Mouse (Mus musculus): ENCODE results near the gene Ckap5.

Gene Ckap5

DNA sequence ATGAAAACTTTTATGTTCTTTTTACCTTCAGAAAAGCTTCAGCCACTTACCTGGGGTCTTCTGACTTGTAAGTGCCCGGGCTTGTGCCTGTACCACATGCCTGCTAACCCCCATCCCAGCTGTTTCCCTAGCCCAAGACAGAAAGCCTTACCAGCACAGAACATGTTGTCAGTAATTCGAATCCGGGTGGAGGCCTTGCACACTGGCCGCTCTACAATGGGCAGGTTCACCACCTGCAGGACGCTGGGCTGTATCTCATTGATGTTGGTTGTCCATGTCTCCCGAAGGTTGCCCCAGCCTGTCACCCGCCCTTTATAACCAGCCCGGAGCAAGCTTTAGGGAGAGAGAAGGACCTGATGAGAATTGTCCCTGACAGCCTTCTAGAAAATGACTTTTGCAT is 101.6 kb downstream of the Ckap5 start:
- no peak for DNase-seq

DNA sequence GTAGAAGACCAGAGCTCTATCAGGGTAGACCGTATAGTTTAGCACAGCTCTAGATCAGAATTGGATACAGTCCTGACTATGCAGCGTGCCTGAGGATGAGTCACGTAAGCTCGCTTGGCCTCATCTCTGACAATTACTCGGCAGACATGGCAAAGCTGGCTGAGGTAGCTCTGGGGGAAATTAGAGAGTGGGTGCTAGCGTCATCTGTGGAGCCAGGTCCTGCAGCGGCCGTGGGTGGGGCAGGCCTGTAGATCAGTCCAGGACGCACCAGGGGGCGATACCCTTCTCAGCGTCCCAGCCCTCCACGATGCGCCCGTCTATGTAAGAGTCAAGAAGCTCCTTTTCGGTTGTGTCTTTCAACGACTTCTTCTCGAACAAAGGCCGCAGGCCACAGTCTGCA is 103.1 kb downstream of the Ckap5 start:
- DNase-seq: no peak

DNA sequence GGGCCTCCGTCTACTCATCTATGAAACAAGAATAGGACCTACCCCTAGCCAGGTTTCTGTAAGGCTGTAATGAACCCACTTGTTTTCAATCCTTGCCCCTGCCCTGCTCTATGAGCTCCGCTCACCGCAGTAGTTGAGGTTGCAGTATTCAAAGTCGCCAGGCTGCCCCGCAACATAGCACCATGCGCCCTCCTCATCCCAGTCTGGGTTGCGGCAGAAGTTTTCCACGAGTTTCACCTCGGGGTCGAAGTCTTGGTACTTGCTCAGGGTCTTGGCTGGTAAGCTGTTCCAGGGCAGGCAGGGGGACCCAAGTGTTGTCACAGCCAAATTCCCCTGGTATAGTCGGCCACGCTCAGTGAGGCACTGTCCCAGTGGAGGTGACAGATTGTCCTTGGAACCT is 103.8 kb downstream of the Ckap5 start:
- DNase-seq: no peak

DNA sequence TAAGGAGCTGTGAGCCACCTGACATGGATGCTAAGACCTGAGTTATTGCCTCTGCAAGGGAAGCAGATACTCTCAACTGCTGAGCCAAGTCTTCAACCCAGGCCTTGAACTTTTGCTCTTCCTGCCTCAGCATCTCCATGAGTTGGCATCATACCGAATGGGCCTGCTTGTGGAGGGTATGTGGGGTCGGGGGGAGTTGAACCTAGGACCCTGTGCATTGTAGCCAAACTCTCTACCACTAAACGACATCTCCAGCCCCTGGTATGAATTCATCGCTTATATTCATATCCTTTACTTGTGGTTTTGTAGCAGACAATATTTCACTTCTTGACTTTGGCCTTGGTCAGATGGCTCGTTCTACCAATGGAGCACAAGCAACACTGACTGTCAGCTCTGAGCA is 105.3 kb downstream of the Ckap5 start:
- no peak for DNase-seq

DNA sequence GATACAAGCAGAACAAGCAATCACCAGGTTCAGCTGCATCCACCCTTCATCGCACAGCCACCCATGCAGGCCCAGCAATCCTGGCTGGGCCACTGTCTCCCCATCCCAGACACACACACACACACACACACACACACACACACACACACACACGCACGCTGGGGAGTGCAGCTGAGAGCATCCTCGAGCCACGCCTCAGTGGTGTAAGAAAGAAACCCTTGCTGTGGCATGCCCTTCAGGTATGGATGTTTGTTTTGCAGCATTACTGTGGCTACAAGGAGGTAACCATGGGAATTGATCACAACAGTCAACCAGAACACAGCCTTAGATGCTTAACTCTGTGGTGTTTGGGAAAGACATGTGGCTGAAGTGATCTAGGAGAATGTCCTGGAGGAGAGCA is 105.8 kb downstream of the Ckap5 start:
- no peak for DNase-seq

DNA sequence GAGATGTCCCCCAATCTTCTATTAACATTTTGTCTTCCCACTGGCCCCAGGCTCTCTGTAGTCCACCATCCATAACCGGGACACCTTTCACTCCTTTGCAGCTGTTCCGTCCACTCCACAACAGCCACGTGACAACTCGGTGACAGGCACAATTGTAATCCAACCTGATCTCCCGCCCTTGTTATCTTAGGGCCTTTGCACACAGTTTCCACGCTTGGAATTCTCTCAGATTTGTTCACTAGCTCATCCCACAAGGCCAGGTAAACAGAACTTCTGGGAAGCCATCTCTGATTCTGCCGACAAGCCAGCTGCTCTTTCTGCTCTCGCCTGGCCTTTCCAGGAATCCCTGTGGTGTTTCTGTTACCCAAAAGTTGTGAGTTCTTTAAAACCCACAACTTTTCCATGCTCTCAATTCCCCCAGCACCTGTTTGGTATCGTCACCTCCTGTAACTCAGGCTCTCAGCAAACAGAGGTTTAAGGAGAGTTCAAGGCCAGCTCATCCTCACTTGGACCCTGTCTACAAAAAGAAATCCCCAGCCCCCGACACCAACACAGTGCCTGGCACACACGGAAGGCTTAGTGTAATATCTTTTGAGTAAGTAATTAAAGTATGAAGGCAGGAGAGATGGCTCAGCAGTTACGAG is 106.9 kb downstream of the Ckap5 start:
- DNase-seq: no peak

DNA sequence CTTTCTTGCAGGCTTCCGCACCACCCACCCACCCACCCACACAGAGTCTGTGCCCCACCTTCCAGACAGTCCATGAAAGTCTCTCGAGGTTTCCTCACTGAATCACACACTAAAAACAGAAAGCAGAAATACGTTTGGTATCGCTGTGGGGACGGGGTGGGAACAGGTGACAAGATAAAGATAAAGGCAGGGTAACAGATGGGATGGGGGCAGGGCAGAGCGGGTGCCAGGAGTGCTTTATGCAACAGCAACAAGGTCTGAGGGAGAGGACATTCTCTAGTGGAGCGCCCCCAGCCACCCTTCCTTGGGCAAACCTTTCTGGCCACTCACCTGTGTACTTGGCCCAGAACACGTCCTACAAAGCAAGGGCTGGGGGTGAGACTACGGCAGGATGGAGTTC is 108.3 kb downstream of the Ckap5 start:
- peak; percentile 65 to 75 for DNase-seq

DNA sequence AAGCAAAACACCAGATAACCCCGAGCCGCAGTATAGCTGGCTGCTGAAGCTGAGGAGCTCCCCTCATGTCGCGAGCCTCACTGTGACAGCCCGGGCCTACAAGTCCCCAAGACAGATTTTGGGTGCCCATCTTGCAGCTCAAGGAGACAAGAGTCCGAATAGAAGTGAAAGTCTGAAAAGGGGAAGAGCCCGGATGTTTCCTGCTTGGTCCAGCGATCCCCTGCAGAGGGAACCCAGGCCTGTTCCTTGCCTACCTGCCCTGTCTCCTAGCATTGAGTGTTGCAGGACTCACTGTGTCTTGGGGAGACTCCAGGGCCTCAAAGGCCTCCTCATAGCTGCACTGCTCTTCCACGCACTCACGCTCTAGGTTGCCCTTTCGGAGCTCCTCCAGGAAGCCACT is 108.9 kb downstream of the Ckap5 start:
- no peak for DNase-seq

DNA sequence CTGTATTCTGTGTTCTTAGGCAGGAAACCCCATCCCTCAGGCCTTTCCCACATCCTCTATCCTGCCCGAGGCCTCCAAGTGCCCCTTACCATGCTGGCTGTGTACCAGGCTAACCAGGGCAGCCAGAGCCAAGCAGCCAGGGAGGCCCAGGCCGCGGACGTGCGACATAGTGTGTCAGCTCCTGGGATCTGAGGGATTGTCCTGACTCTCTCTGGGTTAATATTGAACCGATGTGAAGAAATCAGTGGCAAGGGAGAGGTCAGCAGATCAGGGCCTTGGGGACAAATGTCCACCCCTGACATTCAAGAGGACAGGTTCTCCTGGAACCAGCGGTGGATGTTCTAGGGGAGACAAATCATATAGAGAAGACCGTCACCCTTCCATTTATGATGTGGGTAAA is 109.7 kb downstream of the Ckap5 start, which contains the start of gene F2:
Gene F2 (minus strand): TSS at position 186 of the 400 bp plus-strand sequence.
- no peak for DNase-seq

DNA sequence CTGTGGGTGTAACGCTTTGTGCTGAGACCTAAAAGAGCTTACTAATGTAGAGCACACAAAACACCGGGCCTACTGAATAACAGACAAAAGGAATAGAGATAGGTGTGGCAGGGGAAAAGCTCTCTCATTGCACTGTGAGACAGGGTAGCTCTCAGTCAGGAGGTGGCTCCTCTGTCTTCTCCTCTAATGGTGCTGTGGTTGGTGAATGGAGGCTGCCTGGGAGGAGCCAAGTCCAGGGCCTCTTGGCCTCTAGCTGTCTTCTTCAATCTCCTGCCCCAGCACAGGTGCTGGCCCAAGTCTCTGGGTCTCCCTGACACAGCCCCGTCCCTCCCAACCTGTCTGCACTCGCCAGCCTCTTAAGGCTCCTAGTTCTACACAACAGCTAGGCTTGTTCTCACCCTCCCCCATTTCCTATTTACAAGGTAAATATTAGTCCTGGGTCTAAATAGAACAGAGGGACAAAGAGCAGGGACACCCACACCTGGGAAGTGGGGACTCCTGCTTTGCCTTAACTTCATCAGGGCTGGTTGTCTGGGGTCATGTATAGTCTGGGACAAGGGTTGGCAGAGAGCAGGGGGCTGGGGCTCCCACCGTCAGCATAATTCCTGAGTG is 110.3 kb downstream of the Ckap5 start:
- no peak for DNase-seq

DNA sequence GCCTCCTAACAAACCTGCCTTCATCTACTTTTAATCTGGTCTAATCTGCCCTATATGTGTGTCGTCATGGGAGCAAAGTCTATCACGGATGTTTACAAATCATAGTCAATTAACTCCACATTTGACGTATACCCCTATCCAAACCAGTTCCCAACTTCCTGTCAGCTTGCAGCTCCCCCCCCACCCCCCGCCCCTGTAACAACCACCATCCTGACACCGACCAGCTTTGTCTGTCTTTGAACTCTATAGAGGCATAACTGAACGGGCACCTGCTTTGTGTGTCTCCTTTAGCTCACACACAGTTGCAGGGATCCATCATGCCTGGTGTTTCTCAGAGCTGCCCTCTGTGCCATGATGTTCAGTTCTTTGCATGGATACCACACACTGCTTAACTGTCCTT is 112.4 kb downstream of the Ckap5 start:
- no peak for DNase-seq

DNA sequence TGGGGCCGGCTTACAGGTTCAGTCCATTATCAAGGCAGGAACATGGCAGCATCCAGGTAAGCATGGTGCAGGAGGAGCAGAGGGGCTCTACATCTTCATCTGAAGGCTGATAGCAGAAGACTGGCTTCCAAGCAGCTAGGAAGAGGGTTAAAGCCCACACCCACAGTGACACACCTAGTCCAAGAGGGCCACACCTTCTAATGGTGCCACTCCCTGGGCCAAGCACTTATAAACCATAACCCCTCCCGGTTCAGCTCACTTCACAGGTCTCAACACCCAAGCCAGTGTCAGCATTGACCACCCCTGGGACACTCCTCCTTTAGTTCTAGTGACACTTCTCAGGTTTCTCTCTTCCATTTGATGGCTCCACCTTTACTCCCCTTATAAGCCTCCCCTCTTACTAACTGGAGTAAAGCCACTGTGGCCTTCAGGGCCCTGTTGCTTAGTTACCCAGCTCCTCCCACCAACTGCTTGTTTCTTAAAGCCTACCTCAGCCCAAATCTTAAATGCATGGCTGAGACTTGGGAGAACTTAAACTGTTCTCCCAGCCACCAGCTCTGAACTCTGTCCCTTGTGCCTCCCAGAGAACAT is 116.4 kb downstream of the Ckap5 start:
- no peak for DNase-seq

DNA sequence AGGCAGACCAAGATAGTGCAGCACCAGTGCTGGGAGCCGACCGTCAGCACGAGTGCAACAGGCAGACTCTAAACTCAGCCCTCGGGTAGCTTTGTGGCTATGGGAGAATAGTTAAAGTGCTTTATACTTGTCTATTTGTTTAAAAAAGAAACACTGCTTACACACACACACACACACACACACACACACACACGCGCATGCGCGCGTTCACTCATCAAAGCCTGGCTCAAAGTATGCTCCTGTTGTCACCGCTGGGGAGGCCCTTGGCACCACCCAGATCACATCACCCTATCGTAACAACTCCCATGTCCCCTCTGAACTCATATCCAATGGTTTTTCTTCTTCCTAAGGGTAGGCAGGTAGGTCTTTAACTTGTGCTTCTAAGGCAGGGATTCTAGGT is 117.5 kb downstream of the Ckap5 start:
- DNase-seq: no peak

DNA sequence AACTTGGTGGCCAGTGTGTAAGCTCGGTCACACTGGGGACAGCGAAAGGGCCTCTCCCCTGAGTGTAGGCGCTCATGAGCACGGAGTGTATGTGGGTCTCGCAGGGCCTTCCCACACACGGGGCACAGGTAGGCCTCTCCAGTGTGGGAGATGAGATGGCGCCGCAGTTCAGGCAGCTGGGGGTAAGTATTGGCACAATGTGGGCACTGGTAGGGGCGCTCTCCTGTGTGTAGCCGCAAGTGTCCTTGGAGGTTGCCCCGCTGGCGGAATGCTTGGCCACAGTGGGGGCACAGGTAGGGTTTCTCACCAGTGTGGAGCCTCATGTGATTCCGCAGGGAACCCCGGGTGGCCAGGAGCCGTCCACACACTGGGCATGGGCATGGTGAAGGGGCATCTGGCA is 118.8 kb downstream of the Ckap5 start:
- DNase-seq: no peak

DNA sequence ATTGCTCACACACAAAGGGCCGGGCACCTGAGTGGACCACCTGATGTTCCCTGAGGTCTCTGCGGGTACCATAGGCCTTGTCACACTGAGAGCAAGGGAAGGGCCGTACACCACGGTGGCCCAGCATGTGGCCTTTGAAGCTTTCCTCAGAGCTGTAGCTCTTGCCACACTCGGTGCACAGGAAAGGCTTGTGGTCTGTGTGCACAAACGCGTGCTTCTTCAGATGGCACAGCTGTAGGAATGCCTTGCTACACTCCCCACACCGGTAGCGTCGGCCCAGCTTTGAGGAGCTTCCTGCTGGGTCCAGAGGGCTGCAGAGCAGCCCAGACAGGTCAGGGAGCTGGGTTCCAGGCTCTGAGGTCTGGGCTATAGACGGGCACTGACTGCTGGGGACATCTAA is 119.2 kb downstream of the Ckap5 start:
- no peak for DNase-seq

DNA sequence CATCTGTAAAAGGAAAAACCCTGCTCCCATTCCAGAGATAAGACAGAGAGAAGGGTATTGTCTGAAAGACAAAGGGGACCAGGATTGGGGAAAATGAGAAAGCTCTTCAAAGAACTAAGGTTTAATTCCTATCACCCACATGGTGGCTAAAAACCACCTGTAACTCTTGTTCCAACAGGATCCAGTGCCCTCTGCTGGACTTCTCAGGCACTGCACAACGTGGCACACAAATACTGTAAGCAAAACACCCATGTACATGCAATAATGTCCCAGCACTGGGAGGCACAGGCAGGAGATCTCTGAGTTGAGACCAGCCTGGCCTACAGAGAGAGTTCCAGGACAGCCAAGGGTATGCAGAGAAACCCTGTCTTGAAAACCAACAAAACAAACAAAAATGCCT is 120.2 kb downstream of the Ckap5 start:
- peak; percentile 59 to 80 for DNase-seq

DNA sequence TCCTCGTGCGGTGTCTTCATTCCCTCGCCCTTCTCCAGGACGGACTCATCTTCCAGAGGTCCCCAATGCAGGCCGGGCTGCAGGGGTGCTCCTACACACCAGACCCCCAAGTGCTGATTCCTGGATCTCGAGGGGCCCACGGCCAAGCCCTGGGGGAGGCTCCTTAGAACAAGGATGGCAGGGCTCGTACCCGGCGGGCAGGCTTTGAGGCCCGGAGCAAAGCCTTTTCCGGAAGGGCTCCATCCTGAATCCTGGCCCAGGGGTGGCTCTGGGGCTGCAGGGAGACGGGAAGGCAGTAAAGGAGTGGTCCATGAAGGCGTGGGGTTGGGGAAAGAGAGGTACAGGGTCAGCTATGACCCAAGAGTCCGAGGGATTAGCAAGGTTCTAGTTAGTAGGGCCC is 122.6 kb downstream of the Ckap5 start:
- peak in 1 of 2 experiments; percentile 28 for DNase-seq

DNA sequence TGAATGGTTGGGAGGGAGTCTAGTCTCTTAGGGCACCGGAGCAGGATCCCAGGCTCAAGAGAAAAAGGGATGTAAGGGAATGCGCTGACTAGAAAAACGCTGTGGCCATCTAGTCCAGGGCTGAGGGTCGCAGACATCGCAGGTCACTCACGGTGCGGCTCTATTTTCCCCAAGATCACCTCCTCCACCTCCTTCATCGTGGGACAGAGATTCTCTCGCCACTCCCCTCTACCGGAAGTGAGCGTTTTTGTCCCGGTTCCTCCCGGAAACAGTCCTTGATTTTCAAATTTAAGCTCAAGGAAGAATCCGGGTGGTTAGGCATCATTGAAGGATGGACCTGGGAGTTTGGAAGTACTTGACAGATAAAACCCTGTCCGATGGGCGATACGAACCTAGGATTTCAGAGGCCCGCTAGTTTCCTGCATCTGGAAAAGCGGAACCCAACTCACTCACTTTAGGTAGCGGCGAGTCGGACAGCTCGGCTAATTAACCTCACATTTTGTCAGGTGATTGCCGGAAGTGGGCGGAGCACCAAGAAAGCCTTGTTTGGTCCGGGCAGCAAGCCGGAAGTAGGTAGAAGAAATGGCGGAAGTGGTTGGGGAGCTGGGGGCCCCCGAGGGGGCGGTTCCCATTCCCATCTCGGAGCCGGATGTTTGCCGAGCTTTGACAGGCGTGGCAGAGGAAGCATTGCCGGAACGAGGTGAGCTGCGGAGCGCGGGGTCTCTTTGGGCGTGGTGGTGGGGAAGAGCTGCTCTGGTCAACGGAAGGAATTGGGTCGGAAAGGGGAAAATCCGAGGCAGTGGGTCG is 123.2 kb downstream of the Ckap5 start, which contains the start of the genes Zfp408 and Arhgap1:
Gene Zfp408 (minus strand): TSS at position 239 of the 807 bp plus-strand sequence.
Gene Arhgap1 (plus strand): TSS at position 308 of the 807 bp plus-strand sequence.
- DNase-seq: peak; percentile 97 to 98

DNA sequence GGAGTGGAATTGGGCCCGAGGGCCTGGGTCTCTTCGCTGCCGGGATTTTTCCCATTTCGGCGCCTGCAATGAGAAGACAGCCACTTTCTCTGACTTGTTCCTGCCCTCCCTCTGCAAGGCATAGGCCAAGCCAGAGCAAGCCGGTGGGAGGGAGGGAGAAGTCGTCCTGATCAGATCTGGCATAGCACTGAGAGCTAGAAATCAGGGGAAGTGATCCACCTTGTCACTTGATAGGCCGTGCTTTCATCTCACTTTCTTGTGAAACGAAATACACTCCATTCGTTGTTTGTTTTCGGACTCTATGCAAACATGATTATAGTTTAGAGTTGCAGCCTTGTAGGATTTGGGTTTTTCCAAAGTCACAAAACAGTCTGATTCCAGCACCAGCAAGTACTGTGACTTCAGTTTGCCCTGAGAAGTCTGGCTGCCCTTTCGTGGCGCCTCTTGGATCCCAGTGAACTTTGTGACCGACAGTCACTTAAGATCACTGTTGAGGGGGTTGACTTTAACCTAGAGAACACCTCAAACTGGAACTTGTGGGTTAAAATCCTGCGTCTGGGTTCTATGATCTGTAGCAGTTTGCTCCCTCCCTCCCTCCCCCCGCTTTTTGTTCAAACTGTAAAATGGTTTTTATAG is 123.9 kb downstream of the Ckap5 start:
- no peak for DNase-seq

DNA sequence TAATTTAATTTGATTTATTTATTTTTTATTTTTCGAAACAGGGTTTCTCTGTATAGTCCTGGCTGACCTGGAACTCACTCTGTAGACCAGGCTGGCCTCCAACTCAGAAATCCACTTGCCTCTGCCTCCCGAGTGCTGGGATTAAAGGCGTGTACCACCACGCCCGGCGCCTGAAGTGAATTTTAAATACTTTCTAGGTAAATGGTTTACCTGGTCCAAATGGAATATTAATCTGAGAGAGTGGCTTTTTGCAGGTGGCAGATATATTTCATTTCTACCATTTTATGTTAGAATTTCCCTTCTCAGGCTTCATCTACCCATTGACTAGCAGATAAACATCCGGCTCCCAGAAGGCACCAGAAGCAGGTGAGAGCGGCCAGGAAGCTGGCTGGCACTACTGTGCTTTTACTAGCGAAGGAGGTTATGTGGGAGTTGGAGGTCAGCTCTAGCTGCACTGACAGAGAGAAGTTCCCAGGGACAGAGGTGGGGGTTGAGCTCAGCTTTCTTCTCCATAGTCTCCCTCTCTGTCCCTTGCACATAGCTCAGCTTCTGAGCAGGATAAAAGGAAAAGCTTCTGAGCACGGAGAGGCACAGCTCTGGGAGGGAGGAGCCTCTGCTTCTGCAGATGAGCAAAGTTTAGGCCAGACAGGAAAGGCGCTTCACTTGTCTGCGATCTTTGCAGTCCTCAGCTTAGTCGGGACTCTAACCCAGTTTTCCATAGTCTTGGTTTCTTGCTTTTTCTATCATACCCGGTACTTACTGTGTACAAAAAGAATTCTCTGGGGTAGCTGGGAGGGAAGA is 125.1 kb downstream of the Ckap5 start:
- DNase-seq: no peak

DNA sequence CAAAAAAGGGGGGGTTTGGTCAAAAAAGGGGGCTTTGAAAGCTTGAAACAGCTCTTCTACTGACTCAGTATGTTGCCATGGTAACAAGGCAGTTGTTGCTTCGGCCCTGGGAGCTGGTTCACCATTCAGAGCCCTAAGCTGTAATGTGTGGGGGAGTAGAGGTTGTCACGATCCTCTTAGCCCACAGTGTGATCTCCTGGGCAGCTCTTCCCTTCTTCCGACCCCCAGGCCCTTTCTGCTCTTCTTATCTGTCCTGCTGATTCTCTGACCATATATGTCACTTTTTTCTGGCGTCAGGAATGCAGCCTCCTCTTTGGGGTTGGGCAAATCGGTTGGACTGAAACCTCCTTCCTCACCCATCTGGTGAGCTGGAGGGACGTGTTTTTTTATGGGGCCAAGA is 126.3 kb downstream of the Ckap5 start:
- no peak for DNase-seq

DNA sequence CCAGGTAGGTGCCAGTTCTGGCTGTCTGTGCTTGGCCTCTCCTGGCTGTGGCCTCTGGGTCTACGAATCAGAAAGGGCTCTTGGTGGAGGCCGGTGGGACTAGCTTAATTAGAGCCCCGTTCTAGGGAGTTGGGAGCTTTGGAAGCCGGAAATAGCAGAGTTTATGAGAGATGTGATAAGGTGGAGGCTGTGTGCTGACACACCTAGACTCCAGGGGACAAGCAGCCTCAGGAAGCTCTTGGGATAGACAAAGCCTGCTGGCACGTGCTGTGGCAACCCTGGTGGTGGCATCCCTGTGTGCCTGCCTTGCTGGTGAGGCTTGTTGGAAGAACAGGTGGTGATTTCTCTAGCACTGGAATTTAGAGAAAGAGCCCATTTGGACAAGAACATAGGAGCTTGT is 128.8 kb downstream of the Ckap5 start:
- no peak for DNase-seq
